Mouse (Mus musculus) cerebellum, adult 11 months (tissue): ENCODE measurements around the gene Pigs.

Experiments
- DNase-seq: peaks from one replicate; pipeline ENCODE4 v3.0.0; 2022

Pigs gene

DNA sequence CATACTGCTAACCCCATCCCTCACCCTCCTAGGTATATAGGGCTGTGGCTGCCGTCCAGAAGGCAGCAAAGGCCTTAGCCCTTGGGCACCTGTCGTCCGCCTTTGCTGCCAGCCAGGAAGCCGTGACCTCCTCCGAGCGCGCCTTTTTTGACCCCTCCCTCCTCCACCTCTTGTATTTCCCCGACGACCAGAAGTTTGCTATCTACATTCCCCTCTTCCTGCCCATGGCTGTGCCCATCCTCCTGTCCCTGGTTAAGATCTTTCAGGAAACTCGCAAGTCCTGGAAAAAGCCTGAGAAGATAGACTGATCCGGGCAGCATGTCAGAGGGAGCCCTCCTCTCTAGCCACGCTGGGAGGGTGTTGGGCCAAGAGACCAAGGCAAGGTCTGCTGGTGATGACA, 13.5 kb downstream of the Pigs start:
- no peak for DNase-seq

DNA sequence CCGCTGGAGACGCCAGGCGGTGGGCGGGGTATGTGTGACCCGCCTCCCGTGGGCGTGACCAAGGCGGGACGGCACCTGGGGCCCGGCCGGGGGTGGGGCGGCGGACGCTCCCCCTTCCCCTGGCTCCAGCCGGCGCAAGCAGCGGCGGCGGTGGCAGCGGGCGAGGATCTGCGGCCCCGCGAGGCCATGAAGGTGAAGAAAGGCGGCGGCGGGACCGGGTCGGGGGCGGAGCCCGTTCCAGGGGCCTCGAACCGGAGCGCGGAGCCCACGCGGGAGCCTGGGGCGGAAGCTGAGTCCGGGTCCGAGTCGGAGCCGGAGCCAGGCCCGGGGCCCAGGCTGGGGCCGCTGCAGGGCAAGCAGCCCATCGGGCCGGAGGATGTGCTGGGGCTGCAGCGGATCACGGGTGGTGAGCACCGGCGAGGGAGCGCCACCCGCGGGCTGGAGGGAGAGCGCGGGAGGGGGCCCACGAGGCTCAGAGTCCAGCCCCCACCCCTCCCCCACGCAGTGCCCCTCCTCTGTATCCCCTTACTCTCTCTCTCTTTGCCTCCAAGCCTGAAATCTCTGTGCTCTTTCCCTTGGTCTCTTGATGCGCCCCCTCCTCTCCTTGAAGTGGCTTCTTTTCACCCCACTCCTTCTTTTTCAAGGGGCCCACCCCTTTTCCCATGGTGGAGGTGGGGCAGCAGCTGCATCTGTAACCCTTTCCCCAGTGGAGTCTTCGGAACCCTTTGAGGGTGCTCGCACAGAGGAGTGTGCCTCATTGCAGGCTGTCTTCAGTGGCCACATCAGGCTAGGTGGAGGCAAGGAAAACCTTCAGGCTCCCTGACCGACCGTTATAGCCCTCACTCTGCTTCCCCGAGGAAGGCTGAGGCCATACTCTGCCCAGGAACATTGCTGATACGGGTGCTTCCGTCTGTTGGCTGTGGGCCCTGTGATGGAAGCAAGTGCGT, 15.4 kb downstream of the Pigs start, which contains the start of gene Unc119:
Unc119 (plus strand) TSS at position 102 of the 947 bp plus-strand sequence.
- DNase-seq = peak; percentile 73

DNA sequence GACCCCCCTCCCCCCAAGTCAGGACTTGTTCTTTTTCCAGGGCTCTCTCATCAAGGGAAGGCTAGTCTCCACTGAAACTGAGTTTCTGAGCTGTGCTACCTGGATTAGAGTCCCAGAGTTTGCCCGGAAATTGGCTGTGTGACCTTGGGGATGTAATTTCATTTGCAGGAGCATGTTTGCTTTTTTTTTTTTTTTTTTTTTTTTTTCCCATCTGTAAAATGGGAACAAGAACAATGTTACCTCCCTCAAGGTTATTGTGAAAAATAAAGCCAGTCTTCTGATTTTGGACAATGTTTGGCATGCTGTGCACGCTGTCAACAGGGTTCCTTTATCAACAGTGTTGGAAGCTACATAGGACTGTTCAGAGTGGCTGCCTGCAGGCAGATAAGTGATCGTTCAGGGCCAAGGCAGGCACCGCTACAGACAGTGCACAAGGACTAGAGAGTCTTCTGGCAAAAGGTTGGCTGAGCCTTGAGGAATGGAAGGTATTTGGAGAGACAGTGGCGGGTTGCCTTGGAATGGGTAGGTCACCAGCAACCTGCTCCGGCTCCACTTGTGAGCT, 16.2 kb downstream of the Pigs start:
- no peak for DNase-seq

DNA sequence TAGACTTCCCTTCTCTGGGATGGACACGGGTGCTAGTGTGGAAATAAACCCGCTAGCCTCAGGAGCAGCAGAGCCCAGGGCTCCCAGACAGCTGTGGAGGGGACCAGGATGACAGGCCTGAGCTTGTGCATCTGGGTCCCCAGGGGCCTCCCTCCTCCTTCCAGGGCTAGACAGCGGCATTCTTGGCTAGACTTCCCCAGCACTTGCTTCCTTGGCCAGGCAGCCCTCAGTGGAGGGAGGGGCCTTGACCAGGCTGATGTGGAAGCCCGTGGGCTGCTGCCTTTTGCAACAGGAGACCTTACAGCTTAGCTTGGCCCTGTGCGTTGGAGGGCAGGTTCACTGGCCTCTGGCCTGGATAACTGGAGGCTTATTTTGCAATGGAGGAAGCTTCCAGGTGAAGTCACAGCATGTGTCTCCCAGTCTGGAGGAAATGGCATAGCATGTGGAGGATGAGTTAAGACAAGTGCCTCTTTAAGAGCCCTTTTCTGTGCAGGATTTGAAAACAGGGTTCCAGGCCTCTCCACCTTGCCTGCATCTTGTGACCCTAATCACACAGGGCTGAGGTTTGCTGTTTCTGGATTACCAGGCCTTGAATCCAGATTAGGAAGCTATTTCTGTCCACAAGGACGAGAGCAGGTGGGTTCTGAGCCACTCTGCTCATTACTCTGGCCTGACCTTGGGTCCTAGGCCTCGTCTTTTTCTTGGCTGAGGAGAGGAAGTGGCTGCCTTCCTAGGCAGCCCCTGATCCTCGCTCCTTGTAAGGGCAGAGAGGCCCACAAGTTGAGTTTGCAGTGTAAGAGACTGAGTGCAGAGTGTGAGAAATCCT, 16.9 kb downstream of the Pigs start:
- DNase-seq = no peak

DNA sequence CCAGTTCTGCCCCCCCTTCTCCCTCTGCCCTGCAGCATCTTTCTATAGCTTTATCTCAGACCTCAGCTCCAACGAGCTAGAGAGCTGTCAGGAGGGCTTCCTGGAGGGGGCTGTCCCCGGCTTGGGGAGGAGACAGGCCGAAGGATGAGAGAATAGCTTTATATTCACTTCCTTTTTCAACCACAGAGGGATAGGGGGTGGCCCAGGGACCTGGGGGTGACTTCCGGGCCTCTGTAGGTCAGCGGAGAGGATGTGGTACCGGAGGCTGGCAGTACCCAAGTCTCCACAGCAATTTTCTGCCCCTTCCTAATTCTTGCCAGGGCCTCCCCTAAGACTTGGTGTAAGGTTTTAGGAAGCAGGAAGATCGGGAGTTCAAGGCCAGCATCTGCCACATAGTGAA, 17.6 kb downstream of the Pigs start:
- no peak for DNase-seq

DNA sequence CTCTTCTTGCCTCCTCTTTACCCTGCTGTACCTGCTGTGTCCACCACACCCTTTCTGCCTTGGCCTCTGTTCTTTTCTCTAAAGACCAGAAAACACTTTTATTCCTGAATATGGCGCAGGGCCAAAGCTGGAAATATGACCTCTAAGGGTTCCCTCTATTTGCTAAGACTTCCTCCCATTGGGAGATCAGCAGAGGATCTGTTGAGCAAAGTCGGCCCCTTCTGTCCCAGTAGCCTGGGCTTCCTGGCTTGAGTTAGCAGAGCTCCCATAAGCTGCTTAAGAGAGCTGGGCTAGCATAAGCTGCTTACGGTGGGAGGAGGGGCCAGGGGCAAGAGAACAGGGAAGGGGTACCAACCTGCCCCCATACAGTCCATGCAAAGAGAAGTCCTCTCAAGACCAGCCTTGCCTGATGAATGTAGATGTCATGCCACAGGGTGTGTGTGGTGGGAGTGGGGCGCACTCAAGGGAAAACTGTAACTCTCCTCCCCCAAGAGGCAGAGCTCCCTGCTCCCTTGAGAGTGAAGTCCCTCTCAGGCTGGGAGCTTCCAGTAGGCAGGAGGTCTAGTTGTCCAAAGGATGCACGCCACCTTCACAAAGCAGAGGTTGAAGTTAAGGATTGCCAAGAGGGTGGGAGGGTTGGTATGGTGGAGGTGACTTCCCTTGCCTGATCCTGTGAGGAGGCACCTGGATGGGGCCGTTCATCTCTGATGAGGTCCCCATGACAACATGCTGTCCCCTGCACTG, 18.3 kb downstream of the Pigs start:
- DNase-seq = no peak

DNA sequence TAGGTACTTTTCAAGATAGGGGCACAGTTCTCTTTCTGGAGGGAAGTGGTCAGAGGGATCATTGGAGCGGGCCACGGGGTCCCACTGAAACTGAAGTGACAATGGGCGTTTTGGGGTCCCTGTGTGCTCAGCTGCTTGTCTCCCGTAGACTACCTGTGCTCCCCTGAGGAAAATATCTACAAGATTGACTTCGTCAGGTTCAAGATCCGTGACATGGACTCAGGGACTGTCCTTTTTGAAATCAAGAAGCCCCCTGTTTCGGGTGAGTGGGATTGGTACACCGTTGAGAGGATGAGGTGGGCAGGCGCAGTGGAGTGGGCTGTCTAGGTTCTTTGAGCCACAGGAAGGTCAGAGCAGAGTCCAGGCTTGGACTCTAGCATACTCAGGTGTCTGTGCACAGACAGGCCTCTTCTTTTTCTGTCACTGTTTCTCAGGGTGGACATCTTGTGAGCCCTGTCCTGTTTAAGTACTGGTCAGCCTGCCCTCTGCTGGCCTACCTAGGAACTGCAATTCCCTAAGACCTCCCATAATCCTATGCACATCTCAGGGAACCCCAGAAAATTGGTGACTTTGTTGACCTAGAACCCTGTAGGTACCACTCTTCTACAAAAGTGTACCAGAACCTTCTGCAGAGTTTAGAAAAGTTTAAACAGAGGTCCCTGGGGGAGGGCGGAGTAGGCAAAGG, 19.0 kb downstream of the Pigs start:
- DNase-seq = peak; percentile 76

DNA sequence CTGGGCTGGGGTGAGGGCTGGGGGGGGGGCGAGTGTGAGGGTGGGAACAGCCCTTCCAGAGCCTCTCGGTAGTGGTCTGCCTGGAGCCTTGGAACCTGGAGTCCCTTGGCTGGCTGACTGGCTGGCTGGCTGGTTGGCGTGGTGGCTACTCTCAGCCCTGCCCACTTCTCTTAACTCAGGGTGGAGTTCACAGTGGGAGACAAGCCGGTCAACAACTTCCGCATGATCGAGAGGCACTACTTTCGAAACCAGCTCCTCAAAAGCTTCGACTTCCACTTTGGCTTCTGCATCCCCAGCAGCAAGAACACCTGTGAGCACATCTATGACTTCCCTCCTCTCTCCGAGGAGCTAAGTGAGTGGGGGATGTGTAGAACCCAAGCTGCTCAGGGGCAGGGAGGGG, 19.7 kb downstream of the Pigs start:
- no peak for DNase-seq

DNA sequence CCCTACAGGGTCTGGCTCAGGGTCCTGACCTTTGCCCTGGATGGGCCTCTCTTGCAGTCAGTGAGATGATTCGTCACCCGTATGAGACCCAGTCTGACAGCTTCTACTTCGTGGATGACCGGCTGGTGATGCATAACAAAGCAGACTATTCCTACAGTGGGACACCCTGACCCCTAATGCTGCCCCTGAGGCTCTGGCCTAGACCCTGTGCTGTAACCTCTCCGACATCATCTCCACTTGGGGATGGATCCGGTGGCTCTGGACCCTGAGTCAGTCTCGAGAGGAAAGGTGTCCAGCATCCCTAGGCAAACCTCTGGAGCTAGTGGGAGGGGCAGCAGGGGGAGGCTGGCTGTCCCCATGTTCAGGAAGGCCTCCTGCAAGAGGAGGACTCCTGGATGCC, 20.3 kb downstream of the Pigs start:
- DNase-seq = no peak

DNA sequence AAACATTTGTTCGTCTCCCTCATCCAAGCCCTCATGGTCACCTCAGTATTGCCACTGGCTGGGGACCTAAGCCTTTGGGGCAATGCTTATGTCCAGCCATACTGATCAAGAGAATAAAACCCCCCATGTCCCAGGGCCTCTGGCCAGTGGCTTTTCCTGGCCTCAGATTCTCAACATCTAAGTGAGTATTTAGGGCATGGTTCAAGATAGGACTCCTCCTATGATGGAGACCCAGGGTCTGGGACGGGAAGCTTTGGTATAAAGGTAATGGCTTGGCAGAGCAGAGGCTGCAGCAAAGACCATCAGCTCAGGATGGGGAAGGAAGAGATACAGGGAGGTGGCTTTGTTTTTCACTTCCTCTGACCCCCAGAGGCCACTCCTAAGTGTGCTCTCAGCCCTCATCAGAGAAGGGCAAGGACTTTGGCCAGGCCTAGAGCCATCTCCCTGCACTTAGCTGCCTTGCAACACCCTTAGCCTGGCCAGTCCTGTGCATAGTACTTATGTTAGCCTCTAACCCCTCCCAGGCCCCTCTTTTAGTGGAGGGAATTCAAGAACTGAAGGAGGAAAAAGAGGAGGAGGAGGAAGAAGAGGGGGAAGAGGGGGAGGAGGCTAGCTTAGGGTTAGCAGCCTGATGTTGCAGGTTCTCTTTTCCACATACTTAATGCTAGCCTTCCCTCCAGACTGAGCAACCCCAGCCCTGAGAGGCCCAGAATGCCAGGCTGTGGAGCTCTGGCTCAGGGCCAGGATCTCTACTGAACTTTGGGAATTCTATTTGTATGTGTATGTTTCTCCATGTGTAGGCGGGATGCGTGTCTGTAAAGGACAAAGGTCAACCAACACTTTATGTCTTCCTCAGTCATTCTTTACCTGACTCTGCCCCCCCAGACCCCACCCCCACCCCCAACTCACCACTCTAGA, 21.5 kb downstream of the Pigs start:
- DNase-seq = no peak

DNA sequence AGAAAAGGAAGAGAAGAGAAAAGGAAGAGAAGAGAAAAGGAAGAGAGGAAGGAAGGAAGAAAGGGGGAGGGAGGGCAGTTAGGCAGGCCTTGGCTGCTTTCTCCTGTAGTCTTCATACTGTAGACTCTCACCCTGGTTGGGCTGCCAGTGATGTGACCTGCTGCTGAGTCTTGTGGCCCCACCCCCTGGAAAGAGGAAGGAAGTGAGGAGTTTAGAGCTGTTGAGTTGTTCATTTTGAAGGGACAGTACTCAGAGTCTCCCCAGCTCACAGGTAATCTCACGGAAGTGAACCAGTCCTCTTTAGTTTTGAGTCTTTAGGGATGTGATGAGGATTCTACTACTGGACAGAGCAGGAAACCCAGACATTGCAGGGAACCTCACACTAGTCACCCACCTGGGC, 24.9 kb downstream of the Pigs start:
- DNase-seq = no peak

DNA sequence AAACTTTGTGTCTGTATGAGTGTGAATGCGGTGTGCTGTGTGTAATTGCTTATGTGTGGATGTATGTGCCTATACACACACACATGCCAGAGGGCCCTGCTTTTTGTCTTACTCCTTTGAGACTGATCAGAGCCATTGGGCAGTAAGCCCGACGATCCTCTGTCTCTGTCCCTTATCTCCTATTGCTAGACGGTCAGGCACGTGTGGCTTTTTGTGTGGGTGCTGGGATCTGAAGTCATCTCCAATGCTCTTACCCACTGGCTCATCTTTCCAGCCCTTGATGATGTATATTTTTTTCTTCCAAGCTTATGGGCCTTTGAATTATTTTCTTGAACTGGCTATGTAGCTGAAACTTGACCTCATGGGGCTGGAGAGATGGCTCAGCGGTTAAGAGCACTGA, 26.7 kb downstream of the Pigs start:
- DNase-seq = no peak

DNA sequence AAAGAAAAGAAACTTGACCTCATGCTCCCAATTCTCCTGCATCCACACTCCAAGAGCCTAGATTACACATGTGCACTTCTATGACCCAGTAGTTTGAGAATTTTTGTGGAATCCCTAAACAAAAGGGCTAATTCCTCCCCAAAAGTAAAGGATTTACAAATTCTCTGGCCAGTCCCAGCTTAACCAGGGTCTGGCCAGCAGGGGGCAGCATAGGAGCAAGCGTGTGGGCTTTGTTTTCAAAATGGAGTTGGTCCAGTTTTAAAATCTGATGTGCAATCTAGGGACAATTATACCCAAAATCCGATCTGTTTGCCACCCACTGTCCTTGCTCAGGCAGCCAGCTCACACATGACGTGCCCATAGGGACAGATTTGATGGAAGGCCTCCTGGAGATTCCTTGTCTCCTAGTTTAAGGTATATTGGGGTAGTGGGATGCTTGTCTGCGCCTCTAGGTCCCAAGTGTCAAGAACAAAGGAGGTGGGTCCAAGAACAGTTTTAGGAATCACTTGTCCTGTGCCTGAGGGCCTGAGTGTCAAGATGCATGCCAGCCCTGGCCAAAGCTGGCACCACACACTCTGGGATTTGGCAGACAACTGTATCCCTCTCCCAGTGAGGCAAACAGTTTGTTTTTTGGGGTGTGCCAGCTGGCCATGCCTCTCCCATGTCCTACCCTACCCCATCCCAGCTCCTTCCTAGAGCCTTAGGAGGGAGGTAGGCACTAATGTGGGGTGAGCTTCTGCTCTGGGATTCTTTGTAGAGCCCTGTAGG, 27.4 kb downstream of the Pigs start:
- peak; percentile 53 for DNase-seq

DNA sequence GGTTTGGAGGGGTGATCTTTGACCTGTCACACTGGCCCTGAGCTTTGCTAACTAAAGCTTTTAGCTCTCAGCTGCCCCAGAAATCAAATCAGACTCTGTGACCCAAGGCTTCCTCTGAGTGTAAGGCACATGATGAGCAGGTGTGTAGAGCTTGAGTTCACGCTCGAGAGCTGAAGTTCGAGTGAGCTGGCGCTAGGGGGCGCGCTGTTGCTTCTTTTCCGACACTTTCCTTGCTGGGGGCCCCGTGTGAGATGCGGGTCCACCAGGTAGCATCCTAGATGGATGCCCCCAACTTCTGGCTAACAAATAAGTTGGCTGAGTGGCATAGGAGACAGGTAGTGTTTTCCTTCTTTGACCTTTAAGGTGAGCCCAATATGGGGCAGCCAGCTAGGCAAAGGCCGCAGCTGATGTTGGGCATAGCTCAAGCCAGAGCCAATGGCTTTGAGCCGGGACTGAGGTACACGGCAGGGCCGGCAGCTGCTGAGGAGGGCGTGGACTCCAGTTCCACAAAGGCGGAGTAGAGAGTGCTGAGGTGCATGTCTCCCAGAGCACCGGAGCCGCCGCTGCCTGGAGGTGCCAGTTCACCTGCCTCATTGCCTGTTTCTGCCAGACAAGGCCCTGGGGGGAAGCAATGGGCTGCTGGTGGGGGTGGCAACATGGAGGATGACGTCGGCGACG, 30.3 kb downstream of the Pigs start:
- DNase-seq = no peak

DNA sequence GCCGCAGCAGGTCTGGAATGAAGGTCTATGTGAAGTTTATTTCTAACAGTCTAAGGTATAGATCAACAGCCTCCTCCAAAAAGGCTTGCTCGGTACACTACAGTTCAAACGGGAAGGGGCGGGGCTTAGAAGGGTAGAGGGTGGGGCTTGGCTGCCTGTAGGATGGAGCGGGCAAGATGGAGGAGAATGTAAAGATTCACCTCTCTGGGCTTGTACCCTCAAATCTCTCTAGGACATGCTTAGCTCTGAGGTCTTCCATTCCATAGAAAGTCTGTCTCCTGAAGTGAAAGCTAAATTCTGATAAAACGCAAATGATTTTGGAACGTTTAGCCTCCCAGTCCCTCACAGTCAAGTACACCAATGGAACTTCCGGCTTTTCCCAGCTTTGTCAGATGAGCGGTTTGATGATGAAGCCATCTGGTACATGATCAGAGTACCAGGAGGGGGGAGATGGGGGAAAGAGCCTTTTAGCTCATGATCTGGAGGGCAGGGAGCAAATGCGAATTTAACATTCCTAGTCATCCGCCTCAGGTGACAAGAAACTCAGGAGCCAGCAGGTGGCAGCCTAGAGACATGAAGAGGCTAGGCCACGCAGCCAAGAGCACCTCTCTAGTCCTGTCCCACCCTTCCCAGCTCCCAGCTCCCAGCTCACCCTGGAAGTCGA, 32.0 kb downstream of the Pigs start:
- peak; percentile 62 for DNase-seq

DNA sequence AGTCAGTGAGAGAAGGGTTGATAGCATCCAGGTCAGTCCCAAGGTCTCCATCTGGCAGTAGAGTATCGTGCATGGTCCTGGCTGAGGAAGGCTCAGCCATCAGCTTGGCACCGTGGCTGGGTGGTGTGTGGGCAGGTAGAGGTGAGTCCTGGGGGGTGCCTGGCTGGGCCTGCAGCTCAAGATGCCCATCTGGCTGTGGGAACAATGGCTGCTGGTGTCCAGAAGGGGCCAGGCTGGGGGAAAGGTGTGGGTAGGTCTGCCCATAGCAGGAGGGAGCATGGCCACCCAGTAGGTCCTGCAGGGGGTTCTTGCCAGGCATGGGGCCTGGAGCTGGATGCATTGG, 32.5 kb downstream of the Pigs start:
- DNase-seq = no peak

DNA sequence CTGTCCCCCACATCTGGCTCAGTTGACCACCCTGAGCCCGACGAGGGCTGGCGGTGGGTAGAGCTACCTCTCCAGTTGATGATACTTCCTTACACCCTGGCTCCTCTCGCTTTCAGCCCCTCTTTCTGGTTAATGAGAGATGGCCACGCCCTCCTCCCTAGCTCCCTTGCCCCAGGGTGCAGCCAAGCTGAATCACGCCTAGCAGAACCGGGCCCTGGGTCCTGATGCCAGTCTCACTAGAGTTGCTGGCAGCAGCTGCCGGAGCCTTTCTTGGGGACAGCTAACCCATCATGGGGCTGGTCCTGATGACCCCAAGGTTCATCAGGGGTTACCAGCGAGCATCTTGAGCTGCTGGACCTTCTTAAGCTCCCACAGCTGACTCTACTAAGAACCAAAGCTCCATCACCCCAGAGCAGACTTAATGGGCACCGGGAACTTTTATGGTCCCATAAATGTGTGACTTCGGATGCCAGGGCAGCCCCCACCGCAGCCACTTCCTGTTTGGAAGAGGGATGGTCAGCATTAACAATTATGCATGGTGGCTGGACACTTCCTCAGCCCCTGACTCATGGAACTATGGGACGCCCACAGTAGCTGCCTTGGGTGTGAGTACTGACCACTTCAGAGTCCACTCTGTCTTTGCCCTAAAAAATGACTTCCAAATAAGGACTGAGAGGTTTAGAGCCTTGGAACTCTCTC, 35.2 kb downstream of the Pigs start:
- DNase-seq = no peak

DNA sequence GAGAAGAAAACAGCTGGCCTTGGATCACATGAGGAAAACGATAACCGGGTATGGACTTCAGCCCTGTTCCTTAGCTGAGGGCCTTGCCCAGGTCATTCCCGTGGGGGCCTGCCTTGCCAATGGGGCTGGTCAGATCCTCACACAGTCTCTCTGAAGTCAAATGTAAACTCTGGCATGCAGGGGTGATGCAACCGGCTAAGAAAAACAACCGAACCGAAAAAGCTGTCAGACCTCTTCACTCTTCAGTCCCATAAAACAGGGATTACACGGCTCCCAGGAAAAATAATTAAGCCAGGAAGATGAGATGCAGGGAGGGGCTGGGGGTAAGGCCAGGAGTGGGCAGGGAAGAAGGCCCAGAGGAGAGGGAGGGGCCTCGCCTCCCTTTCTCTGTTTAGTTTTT, 35.9 kb downstream of the Pigs start:
- no peak for DNase-seq
